Comparison of ENCODE assay signal across 15 mouse cellular contexts in genomic region chr2:119692003-119692701, GRCm38 (mm10). TPM values are rescaled to one million over a fixed set of nuclear protein-coding genes. Genes with fewer than 3 reads are reported as not detected.
DNase-seq lines count a peak whose midpoint lies in the region; ATAC-seq and TF ChIP-seq lines count a peak whose summit lies in the region.
"Had no signal": no experiment of that assay in that cellular context is flagged by ENCODE, and none has a peak within 500 bp of the region (broad histone marks: within the 10 kb centered on the region; RNA-seq: fewer than 3 reads in every experiment).

No protein-coding gene starts in this region.

- ATAC-seq in hindbrain, postnatal 0 days = no peak
- ATAC-seq in hindbrain, embryonic 11.5 days (ENCODE audit: low FRiP score) = no peak
- no peak for ATAC-seq in midbrain, postnatal 0 days (ENCODE audit: low FRiP score)
- no peak for ATAC-seq in midbrain, embryonic 11.5 days (ENCODE audit: low FRiP score)
- ATAC-seq: forebrain, embryonic 15.5 days had no signal

- DNase-seq in hindbrain, postnatal 0 days (ENCODE audit: low spot score) = peak; percentile 29
- DNase-seq in hindbrain, embryonic 11.5 days (ENCODE audit: low spot score) = no peak
- peak; percentile 26 for DNase-seq in midbrain, postnatal 0 days (ENCODE audit: low spot score)
- DNase-seq in midbrain, embryonic 11.5 days (ENCODE audit: low spot score, missing footprints) = no peak
- peak; percentile 42 for DNase-seq in brain, adult 2 months (ENCODE audit: low read depth, low spot score)
- DNase-seq in left cerebral cortex, postnatal 4 days = no peak
- no peak for DNase-seq in thymus, postnatal 25 days
- DNase-seq: adrenal gland, postnatal 14 days; cerebellum, adult 11-12 months; heart, postnatal 14 days; kidney, adult 8-10 months; thymus, adult 18-20 months had no signal

- H3K9me3 ChIP-seq in hindbrain, postnatal 0 days (ENCODE audit: low read length) = no peaks in the 10 kb centered on the region
- H3K9me3 ChIP-seq in hindbrain, embryonic 11.5 days (ENCODE audit: control insufficient read depth, low read length) = no peaks in the 10 kb centered on the region
- H3K9me3 ChIP-seq in midbrain, postnatal 0 days (ENCODE audit: low read length) = no peaks in the 10 kb centered on the region
- H3K9me3 ChIP-seq in midbrain, embryonic 11.5 days (ENCODE audit: control insufficient read depth, low read length) = no peaks in the 10 kb centered on the region
- H3K9me3 ChIP-seq: forebrain, embryonic 15.5 days; limb, embryonic 15.5 days; midbrain, embryonic 12.5 days had no signal

- no peaks in the 10 kb centered on the region for H3K27me3 ChIP-seq in hindbrain, postnatal 0 days (ENCODE audit: insufficient read depth, low read length)
- no peaks in the 10 kb centered on the region for H3K27me3 ChIP-seq in hindbrain, embryonic 11.5 days (ENCODE audit: control insufficient read depth, insufficient read depth, low read length)
- no peaks in the 10 kb centered on the region for H3K27me3 ChIP-seq in midbrain, postnatal 0 days (ENCODE audit: insufficient read depth, low read length)
- no peaks in the 10 kb centered on the region for H3K27me3 ChIP-seq in midbrain, embryonic 11.5 days (ENCODE audit: control insufficient read depth, insufficient read depth, low read length)
- H3K27me3 ChIP-seq: forebrain, embryonic 15.5 days; limb, embryonic 15.5 days; midbrain, embryonic 12.5 days had no signal

- H3K4me3 ChIP-seq in hindbrain, postnatal 0 days (ENCODE audit: low read length) = no peak overlapping the region
- H3K4me3 ChIP-seq in hindbrain, embryonic 11.5 days (ENCODE audit: low read depth, low read length) = no peak overlapping the region
- no peak overlapping the region for H3K4me3 ChIP-seq in midbrain, postnatal 0 days (ENCODE audit: low read depth, low read length)
- H3K4me3 ChIP-seq in midbrain, embryonic 11.5 days (ENCODE audit: low read depth, low read length) = no peak overlapping the region
- H3K4me3 ChIP-seq: forebrain, embryonic 15.5 days; limb, embryonic 15.5 days; midbrain, embryonic 12.5 days had no signal

- peaks cover 5% of the 10 kb centered on the region; the same call in 1 of the 2 replicates for H3K36me3 ChIP-seq in hindbrain, postnatal 0 days (ENCODE audit: insufficient read depth, low read length)
- no peaks in the 10 kb centered on the region for H3K36me3 ChIP-seq in hindbrain, embryonic 11.5 days (ENCODE audit: control insufficient read depth, insufficient read depth, low read length)
- no peaks in the 10 kb centered on the region; the same call in 1 of the 2 replicates for H3K36me3 ChIP-seq in midbrain, postnatal 0 days (ENCODE audit: insufficient read depth, low read length)
- H3K36me3 ChIP-seq in midbrain, embryonic 11.5 days (ENCODE audit: control insufficient read depth, insufficient read depth, low read length) = 0 out of 2 replicates have a peak, but pooled peaks cover 3% of the 10 kb centered on the region

- WGBS in hindbrain, postnatal 0 days = 78% methylated on average over 9 of the region's 9 CpGs
- 80% methylated on average over 9 of the region's 9 CpGs for WGBS in hindbrain, embryonic 11.5 days
- WGBS in midbrain, postnatal 0 days = 83% methylated on average over 9 of the region's 9 CpGs
- WGBS in midbrain, embryonic 11.5 days = 79% methylated on average over 9 of the region's 9 CpGs

- H3K4me1 ChIP-seq in hindbrain, postnatal 0 days (ENCODE audit: insufficient read depth, low read length) = no peaks in the 10 kb centered on the region
- H3K4me1 ChIP-seq in hindbrain, embryonic 11.5 days (replicated peaks; ENCODE audit: control insufficient read depth, insufficient read depth, low read length) = no peaks in the 10 kb centered on the region
- H3K4me1 ChIP-seq in midbrain, postnatal 0 days (ENCODE audit: insufficient read depth, low read length) = no peaks in the 10 kb centered on the region
- no peaks in the 10 kb centered on the region for H3K4me1 ChIP-seq in midbrain, embryonic 11.5 days (ENCODE audit: control insufficient read depth, insufficient read depth, low read length)
- H3K4me1 ChIP-seq: forebrain, embryonic 15.5 days; limb, embryonic 15.5 days; midbrain, embryonic 12.5 days had no signal

- H3K9ac ChIP-seq in hindbrain, postnatal 0 days (replicated peaks; ENCODE audit: low read length) = no peak overlapping the region
- H3K9ac ChIP-seq in hindbrain, embryonic 11.5 days (ENCODE audit: low read depth, low read length) = no peak overlapping the region
- no peak overlapping the region for H3K9ac ChIP-seq in midbrain, postnatal 0 days (replicated peaks; ENCODE audit: low read length, poor library complexity, severe bottlenecking)
- H3K9ac ChIP-seq in midbrain, embryonic 11.5 days (ENCODE audit: low read length) = no peak overlapping the region; the same call in 1 of the 2 replicates
- H3K9ac ChIP-seq: forebrain, embryonic 15.5 days; limb, embryonic 15.5 days; midbrain, embryonic 12.5 days had no signal

- no peak overlapping the region for H3K4me2 ChIP-seq in hindbrain, postnatal 0 days (ENCODE audit: low read depth, low read length)
- no peak overlapping the region for H3K4me2 ChIP-seq in hindbrain, embryonic 11.5 days (replicated peaks; ENCODE audit: low read depth, low read length)
- no peak overlapping the region for H3K4me2 ChIP-seq in midbrain, postnatal 0 days (ENCODE audit: low read depth, low read length, poor library complexity, severe bottlenecking)
- H3K4me2 ChIP-seq in midbrain, embryonic 11.5 days = no peak overlapping the region
- H3K4me2 ChIP-seq: forebrain, embryonic 15.5 days; limb, embryonic 15.5 days; midbrain, embryonic 12.5 days had no signal

- intact Hi-C loops in left cerebral cortex, postnatal 4 days (cut with DNase I) = no loop called here

- TF ChIP-seq CTCF in hindbrain, postnatal 0 days (IDR thresholded peaks at IDR 0.05; ENCODE audit: low read depth) = peak; percentile 51
- TF ChIP-seq CTCF in midbrain, postnatal 0 days (IDR thresholded peaks at IDR 0.05) = peak; percentile 63

- H3K27ac ChIP-seq in hindbrain, postnatal 0 days = no peak overlapping the region
- no peak overlapping the region for H3K27ac ChIP-seq in hindbrain, embryonic 11.5 days (ENCODE audit: low read depth, low read length)
- no peak overlapping the region for H3K27ac ChIP-seq in midbrain, postnatal 0 days (ENCODE audit: low read depth, low read length)
- no peak overlapping the region for H3K27ac ChIP-seq in midbrain, embryonic 11.5 days (ENCODE audit: low read depth, low read length)
- H3K27ac ChIP-seq: forebrain, embryonic 15.5 days; limb, embryonic 15.5 days; midbrain, embryonic 12.5 days had no signal

RNA-seq across cellular contexts. Expression of gene Rtf1, which starts 17.3 kb away (rescaled TPM):
- 17.4 and 19.8 TPM in 2 replicates for total RNA-seq in hindbrain, postnatal 0 days (2014; rRNA removed)
- polyA plus RNA-seq in hindbrain, postnatal 0 days (2015; fragmentation: Nextera tagmentation; extraction: Ambion mirVana) = 58.9 and 64.9 TPM in 2 replicates
- polyA plus RNA-seq in hindbrain, embryonic 11.5 days (2014; fragmentation: Nextera tagmentation; extraction: Ambion mirVana) = 32.5 and 40.8 TPM in 2 replicates
- 24.4 and 27.0 TPM in 2 replicates for total RNA-seq in midbrain, postnatal 0 days (2014; rRNA removed)
- polyA plus RNA-seq in midbrain, postnatal 0 days (2015; fragmentation: Nextera tagmentation; extraction: Ambion mirVana) = 58.3 and 76.3 TPM in 2 replicates
- 32.1 and 34.5 TPM in 2 replicates for polyA plus RNA-seq in midbrain, embryonic 11.5 days (2014; fragmentation: Nextera tagmentation; extraction: Ambion mirVana)
- 10 to 100 TPM; 65.7 to 69.5 TPM for total RNA-seq in left cerebral cortex, postnatal 4 days (2021)

RNA-seq across cellular contexts. Expression of gene Ndufaf1, which starts 29.5 kb away (rescaled TPM):
- total RNA-seq in hindbrain, postnatal 0 days (2014; rRNA removed) = 16.3 and 18.2 TPM in 2 replicates
- polyA plus RNA-seq in hindbrain, postnatal 0 days (2015; fragmentation: Nextera tagmentation; extraction: Ambion mirVana) = 45.5 and 50.2 TPM in 2 replicates
- 42.1 TPM in 2 replicates for polyA plus RNA-seq in hindbrain, embryonic 11.5 days (2014; fragmentation: Nextera tagmentation; extraction: Ambion mirVana)
- 17.6 and 18.1 TPM in 2 replicates for total RNA-seq in midbrain, postnatal 0 days (2014; rRNA removed)
- polyA plus RNA-seq in midbrain, postnatal 0 days (2015; fragmentation: Nextera tagmentation; extraction: Ambion mirVana) = 43.6 and 44.1 TPM in 2 replicates
- polyA plus RNA-seq in midbrain, embryonic 11.5 days (2014; fragmentation: Nextera tagmentation; extraction: Ambion mirVana) = 40.3 and 47.6 TPM in 2 replicates
- total RNA-seq in left cerebral cortex, postnatal 4 days (2021) = 10 to 100 TPM; 22.0 to 25.0 TPM

RNA-seq across cellular contexts. Expression of gene Itpka, which starts 50.0 kb away (rescaled TPM):
- total RNA-seq in hindbrain, postnatal 0 days (2014; rRNA removed) = 5.8 and 8.5 TPM in 2 replicates
- polyA plus RNA-seq in hindbrain, postnatal 0 days (2015; fragmentation: Nextera tagmentation; extraction: Ambion mirVana) = 3.3 and 3.5 TPM in 2 replicates
- 0.60 and 0.89 TPM in 2 replicates for polyA plus RNA-seq in hindbrain, embryonic 11.5 days (2014; fragmentation: Nextera tagmentation; extraction: Ambion mirVana)
- total RNA-seq in midbrain, postnatal 0 days (2014; rRNA removed) = 0.42 and 3.4 TPM in 2 replicates
- 0.50 and 0.57 TPM in 2 replicates for polyA plus RNA-seq in midbrain, postnatal 0 days (2015; fragmentation: Nextera tagmentation; extraction: Ambion mirVana)
- 1.2 and 1.4 TPM in 2 replicates for polyA plus RNA-seq in midbrain, embryonic 11.5 days (2014; fragmentation: Nextera tagmentation; extraction: Ambion mirVana)
- total RNA-seq in left cerebral cortex, postnatal 4 days (2021) = 10 to 100 TPM; 15.1 to 19.5 TPM

Comparison
In these comparisons a context has a peak if more than half of its experiments do, and no peak if none do; other contexts are left out.
1. DNase-seq: peak in hindbrain, postnatal 0 days (single experiment), midbrain, postnatal 0 days (single experiment) and brain, adult 2 months (single experiment); none in hindbrain, embryonic 11.5 days (single experiment), midbrain, embryonic 11.5 days (single experiment), left cerebral cortex, postnatal 4 days (single experiment) and thymus, postnatal 25 days (single experiment).